Mouse (Mus musculus): ENCODE data around the gene Ash1l.

GRCm38 (mm10) chr3:88905741-88906140, 44.7 kb upstream of the Ash1l start:
- no peak for TF ChIP-seq CTCF (IDR thresholded peaks at IDR 0.05; ENCODE audit: insufficient read depth, low read length)
- TF ChIP-seq POLR2A (IDR thresholded peaks at IDR 0.05; ENCODE audit: borderline replicate concordance, extremely low read depth, low read depth, low read length): no peak
